Mouse (Mus musculus): ENCODE measurements around the gene Tgm6.

- TF ChIP-seq CTCF (IDR thresholded peaks at IDR 0.05; ENCODE audit: low read depth, low read length) (no peak), GATA2 (IDR thresholded peaks at IDR 0.05; ENCODE audit: borderline replicate concordance, low read depth, low read length) (no peak), POLR2AphosphoS5 (IDR thresholded peaks at IDR 0.05; ENCODE audit: insufficient replicate concordance, low read depth, low read length) (no peak), GATA1 (IDR thresholded peaks at IDR 0.05; ENCODE audit: borderline replicate concordance, low read length) (no peak), TAL1 (conservative IDR thresholded peaks at IDR 0.05; ENCODE audit: low read depth, low read length) (no peak)
Observed at GRCm38 (mm10) chr2:130157231-130158087, 45.2 kb downstream of the Tgm6 start.

Data from G1E (cell line).